Mouse (Mus musculus): ENCODE measurements around the gene 4933436I01Rik. TPM values are rescaled to one million over a fixed set of nuclear protein-coding genes. Genes with fewer than 3 reads are reported as not detected.

The 4933436I01Rik gene
- not detected in 2 replicates for polyA plus RNA-seq (2021; fragmentation: Nextera tagmentation)
- long read RNA-seq, experiment 1 = 0 reads
- long read RNA-seq, experiment 2 = 0 reads

GRCm38 (mm10) chrX:67921350-67921749 is at the start of gene 4933436I01Rik:
TSS of gene 4933436I01Rik (minus strand) at chrX:67921450.

Other genes starting within 250 kb of the 4933436I01Rik start
- gene Gm1140, start 227.9 kb downstream of the 4933436I01Rik start, polyA plus RNA-seq (2021; fragmentation: Nextera tagmentation) = not detected in 2 replicates
- not detected in 2 replicates for gene Gm14692, start 225.8 kb downstream of the 4933436I01Rik start, polyA plus RNA-seq (2021; fragmentation: Nextera tagmentation)

All from left cerebral cortex, adult 6 months (tissue).